Mouse (Mus musculus) liver, embryonic 14.5 days (tissue): ENCODE data around the gene Olfr629. TPM values are rescaled to one million over a fixed set of nuclear protein-coding genes. Genes with fewer than 3 reads are reported as not detected.
"Not testable (repeated sequence)": the region's sequence is repeated elsewhere in the genome, so short reads cannot be mapped to it uniquely, and the experiment has no call there.

ENCODE experiments used
- ATAC-seq: fragments of 200-750 bp; cut with Nextera tagmentation; 2 replicates; pipeline ENCODE4 v1.8.0; 2017; ENCODE audit warnings: moderate number of reproducible peaks, mild to moderate bottlenecking, moderate library complexity; ENCODE audit not compliant: insufficient read depth
- DNase-seq, 3 experiments: peaks; one replicate each; pipeline ENCODE4 v3.0.0-alpha.2; 2012 to 2013; ENCODE audit warnings: low read depth in 3 of 3, low spot score in 3 of 3
- H3K27ac ChIP-seq: fragments of 300-500 bp; sonication (generic); 2 replicates; pipeline ENCODE4 v1.5.1; 2014; ENCODE audit warnings: moderate library complexity, mild to moderate bottlenecking, control low read depth, inconsistent platforms
- H3K27me3 ChIP-seq: fragments of 300-500 bp; sonication (generic); 2 replicates; pipeline ENCODE4 v1.6.1; 2014; ENCODE audit warnings: mild to moderate bottlenecking, low read length, moderate library complexity; ENCODE audit not compliant: control insufficient read depth, insufficient read depth
- H3K36me3 ChIP-seq: fragments of 300-500 bp; sonication (generic); replicated peaks from 2 replicates; pipeline ENCODE4 v1.6.1; 2014; ENCODE audit warnings: low read depth; ENCODE audit not compliant: control insufficient read depth, insufficient read depth
- H3K4me1 ChIP-seq, 2 experiments: fragments of 200-500 bp in 1 of 2; fragments of 300-500 bp in 1 of 2; sonication (generic) in 1 of 2; replicated peaks; 2 replicates each; pipeline ENCODE4 v1.6.1; 2012 to 2014; ENCODE audit warnings: antibody characterized with exemption in 1 of 2, inconsistent platforms in 1 of 2, low read length in 1 of 2; ENCODE audit not compliant: control insufficient read depth in 2 of 2, insufficient read depth in 2 of 2
- H3K4me2 ChIP-seq: fragments of 300-500 bp; sonication (generic); 2 replicates; pipeline ENCODE4 v1.6.1; 2014; ENCODE audit warnings: low read depth, mild to moderate bottlenecking, control low read depth, moderate library complexity
- H3K4me3 ChIP-seq, 2 experiments: fragments of 200-500 bp in 1 of 2; fragments of 300-500 bp in 1 of 2; sonication (generic) in 1 of 2; 2 replicates each; pipeline ENCODE4 v1.5.1; 2012 to 2014; ENCODE audit warnings: low read depth in 2 of 2, low read length in 2 of 2, mild to moderate bottlenecking in 2 of 2, control low read depth in 1 of 2, inconsistent platforms in 1 of 2, moderate library complexity in 1 of 2; ENCODE audit not compliant: insufficient read depth in 1 of 2
- H3K9ac ChIP-seq: fragments of 300-500 bp; sonication (generic); replicated peaks from 2 replicates; pipeline ENCODE4 v1.6.1; 2014; ENCODE audit warnings: mild to moderate bottlenecking, control low read depth, moderate library complexity
- H3K9me3 ChIP-seq: fragments of 300-500 bp; sonication (generic); 2 replicates; pipeline ENCODE4 v1.6.1; 2016; ENCODE audit warnings: low read length, mixed read lengths; ENCODE audit not compliant: control insufficient read depth
- CTCF ChIP-seq: IDR thresholded peaks from 2 replicates; pipeline ENCODE4 v1.5.1; 2016; ENCODE audit warnings: antibody characterized with exemption, low read depth, control low read depth
- EP300 ChIP-seq: IDR thresholded peaks from 2 replicates; pipeline ENCODE4 v1.6.1; 2016; ENCODE audit warnings: antibody characterized with exemption, low read depth
- WGBS: fragments of 180-500 bp; shearing (Covaris S2); extraction: QIAGEN DNeasy Blood & Tissue Kit; methylation state at CpG from one replicate; pipeline ENCODE4 v1.1.7; 2014; ENCODE audit not compliant: insufficient replicate concordance; 5-methylcytosine and 5-hydroxymethylcytosine counted together
- polyA plus RNA-seq, 2 experiments: library from polyadenylated mRNA; depleted of rRNA in 1 of 2; stranded (reverse) in 1 of 2; unstranded in 1 of 2; fragments of >200 nt; fragmentation: Nextera tagmentation in 1 of 2; extraction: Ambion mirVana in 1 of 2; gene quantifications; 2 replicates each; pipeline versions ENCODE4 v1.2.1 to v1.2.3; 2012 to 2014

Olfr629 gene
- polyA plus RNA-seq (2012; rRNA removed), result 0.08 TPM in 1 of 2 replicates, not detected in the other
- 0.18 and 0.22 TPM in 2 replicates for polyA plus RNA-seq (2014; fragmentation: Nextera tagmentation; extraction: Ambion mirVana)

GRCm38 (mm10) chr7:103744843-103745242 is at the start of gene Olfr629:
TSS of gene Olfr629 (minus strand) at chr7:103744943.
- TF ChIP-seq EP300 (no peak), CTCF (no peak)
- no peaks in the 10 kb centered on the region for H3K36me3 ChIP-seq
- 54% methylated on average over 2 of the region's 2 CpGs for WGBS
- H3K27me3 ChIP-seq, result no peaks in the 10 kb centered on the region
- H3K4me3 ChIP-seq, result no peak within 1 kb of the TSS
- DNase-seq (no peak), ATAC-seq (no peak)
- H3K4me2 ChIP-seq, result no peak within 1 kb of the TSS
- H3K9me3 ChIP-seq, result no peaks in the 10 kb centered on the region
- H3K9ac ChIP-seq, result no peak within 1 kb of the TSS
- H3K27ac ChIP-seq, result no peak within 1 kb of the TSS
- H3K4me1 ChIP-seq, result no peaks in the 10 kb centered on the region

- Histone ChIP-seq H3K36me3 (no peaks in the 10 kb centered on the region), H3K4me2 (no peak overlapping the region), H3K27ac (no peak overlapping the region), H3K9ac (no peak overlapping the region; the same call in 1 of the 2 replicates), H3K4me1 (peaks cover 0 to 6% of the 10 kb centered on the region in 2 experiments; a peak in 2 of 4 replicates), H3K9me3 (no peaks in the 10 kb centered on the region), H3K4me3 (no peak overlapping the region), H3K27me3 (no peaks in the 10 kb centered on the region)
- peak; percentile 76 for TF ChIP-seq EP300
- TF ChIP-seq CTCF, result peak; percentile 55; the same call in 1 of the 2 replicates
- WGBS, result 7% methylated on average over 4 of the region's 4 CpGs
- peak in 1 of 3 experiments; percentile 73 for DNase-seq
- peak; percentile 91 for ATAC-seq
Measured at GRCm38 (mm10) chr7:103792669-103793388, 48.1 kb upstream of the Olfr629 start.

GRCm38 (mm10) chr7:103791721-103792120 is 47.0 kb upstream of the Olfr629 start, which contains the start of gene Olfr67:
TSS of gene Olfr67 (minus strand) at chr7:103791821.
- Histone ChIP-seq H3K4me3 (no peak within 1 kb of the TSS), H3K4me1 (peaks cover 0 to 6% of the 10 kb centered on the region in 2 experiments; a peak in 2 of 4 replicates), H3K9ac (no peak within 1 kb of the TSS; the same call in 1 of the 2 replicates), H3K9me3 (no peaks in the 10 kb centered on the region), H3K27me3 (no peaks in the 10 kb centered on the region), H3K27ac (no peak within 1 kb of the TSS), H3K4me2 (no peak within 1 kb of the TSS), H3K36me3 (no peaks in the 10 kb centered on the region)
- WGBS, result 62% methylated on average over 3 of the region's 3 CpGs
- TF ChIP-seq EP300, result no peak
- no peak for TF ChIP-seq CTCF
- ATAC-seq, result no peak
- no peak for DNase-seq

- Histone ChIP-seq H3K9ac (no peak within 1 kb of the TSS), H3K9me3 (no peaks in the 10 kb centered on the region), H3K4me1 (peaks cover 0 to 7% of the 10 kb centered on the region in 2 experiments; a peak in 2 of 4 replicates), H3K4me3 (no peak within 1 kb of the TSS), H3K27ac (no peak within 1 kb of the TSS), H3K27me3 (no peaks in the 10 kb centered on the region), H3K36me3 (no peaks in the 10 kb centered on the region), H3K4me2 (no peak within 1 kb of the TSS)
- WGBS, result 62% methylated on average over 3 of the region's 3 CpGs
- no peak for DNase-seq
- no peak for ATAC-seq
- TF ChIP-seq EP300 (no peak), CTCF (no peak)
Measured at GRCm38 (mm10) chr7:103779598-103779997, 34.9 kb upstream of the Olfr629 start, which contains the start of gene Olfr68. TSS of gene Olfr68 (minus strand) at chr7:103779698.

GRCm38 (mm10) chr7:103777652-103778051 is 32.9 kb upstream of the Olfr629 start:
- peak; percentile 57 for TF ChIP-seq EP300
- H3K9ac ChIP-seq, H3K27ac ChIP-seq, H3K4me1 ChIP-seq, H3K27me3 ChIP-seq, H3K9me3 ChIP-seq, H3K36me3 ChIP-seq, H3K4me2 ChIP-seq, H3K4me3 ChIP-seq: not testable (repeated sequence)
- ATAC-seq (peak; percentile 92), DNase-seq (peak in 2 of 3 experiments; percentile 38)
- WGBS, result 26% methylated on average over 4 of the region's 4 CpGs
